Mouse (Mus musculus): ENCODE data around the gene U2surp. TPM values are rescaled to one million over a fixed set of nuclear protein-coding genes. Genes with fewer than 3 reads are reported as not detected.
"Not testable (repeated sequence)": the region's sequence is repeated elsewhere in the genome, so short reads cannot be mapped to it uniquely, and the experiment has no call there.

U2surp gene
- total RNA-seq, 4 experiments from 2014 or later, result 28.9 to 36.9 (median 35.8) TPM

DNA sequence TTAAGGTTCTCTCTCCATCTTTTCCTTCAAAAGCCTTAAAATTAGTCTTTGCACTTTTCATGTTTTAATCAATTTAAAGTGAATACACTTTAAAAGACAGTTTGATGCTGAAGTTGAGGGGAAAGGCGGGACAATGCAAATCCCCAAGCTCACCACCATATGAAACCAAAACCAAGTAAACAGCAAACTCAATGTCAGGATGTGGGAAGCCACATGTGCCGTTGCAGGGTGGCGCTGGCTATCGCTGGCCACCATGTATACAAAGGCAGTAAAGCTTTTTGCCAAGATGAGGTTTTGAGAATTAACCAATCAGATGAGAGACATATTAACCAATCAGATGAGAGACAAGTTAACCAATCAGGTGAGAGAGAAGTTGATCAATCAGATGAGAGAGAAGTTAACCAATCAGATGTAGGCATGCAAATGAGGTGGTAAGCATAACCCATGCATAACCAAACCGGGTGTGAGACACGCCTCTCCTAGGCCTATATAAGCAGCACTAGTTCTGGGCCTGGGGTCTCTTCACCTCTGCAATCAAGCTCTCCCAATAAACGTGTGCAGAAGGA, 42.7 kb downstream of the U2surp start:
- DNase-seq (ENCODE audit: low spot score), result not testable (repeated sequence)

DNA sequence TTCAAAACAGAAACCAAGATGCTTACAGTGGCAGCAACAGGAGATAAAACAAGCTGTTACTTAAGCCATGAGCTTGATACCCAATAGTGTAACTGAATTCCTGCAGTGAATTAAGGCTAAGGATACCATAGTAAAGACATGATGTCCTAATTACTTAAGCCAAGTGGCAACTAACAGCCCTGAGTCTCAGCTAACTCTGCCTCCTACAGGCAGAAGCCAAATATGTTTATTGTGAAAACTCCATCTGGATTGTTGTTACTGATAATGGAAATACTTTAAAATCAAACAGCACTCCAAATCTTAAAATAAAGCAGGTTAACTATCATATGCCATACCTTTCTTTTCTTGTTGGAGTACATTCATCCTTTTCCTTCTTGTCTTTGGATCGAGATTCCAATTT, 47.8 kb downstream of the U2surp start:
- DNase-seq (ENCODE audit: low spot score), result no peak

DNA sequence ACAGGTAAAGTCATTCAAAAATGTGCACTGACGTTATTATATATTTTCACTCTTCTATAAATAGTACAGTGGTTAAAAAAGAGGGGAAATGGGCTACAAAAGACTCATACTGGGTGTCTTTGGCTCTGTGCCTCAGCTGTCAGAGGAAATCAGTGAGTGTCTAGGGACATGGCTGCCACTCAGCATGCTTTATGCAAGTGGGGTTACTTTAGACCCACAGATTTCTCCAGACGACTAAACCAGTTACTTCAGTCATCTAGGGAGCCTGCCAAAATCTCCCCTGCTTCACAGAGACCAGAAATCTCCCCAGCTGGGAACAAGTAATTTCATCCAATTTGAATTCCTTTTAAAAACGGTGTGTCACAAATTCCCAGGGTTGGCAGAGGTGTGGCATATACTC, 59.9 kb downstream of the U2surp start:
- no peak for DNase-seq (ENCODE audit: low spot score)

DNA sequence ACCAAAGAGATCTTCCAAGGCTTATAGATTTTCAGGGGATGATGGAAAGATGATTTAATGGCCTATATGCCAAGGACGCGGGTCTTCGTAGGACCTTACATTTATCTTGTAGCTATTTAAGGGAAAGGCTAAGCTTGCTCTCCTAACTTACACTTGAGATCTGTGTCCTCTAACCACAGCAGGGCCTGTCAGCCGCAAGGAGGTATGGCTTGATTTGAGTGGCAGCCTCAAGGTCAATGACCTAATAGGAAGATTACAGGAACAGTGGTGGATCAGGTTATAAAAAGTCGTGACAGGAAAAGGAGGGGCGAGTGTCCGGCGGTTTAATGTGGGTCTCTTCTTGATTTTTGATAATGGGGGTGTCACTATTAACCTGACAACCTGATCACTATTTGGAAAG, 61.2 kb downstream of the U2surp start:
- peak; percentile 11 for DNase-seq (ENCODE audit: low spot score)

DNA sequence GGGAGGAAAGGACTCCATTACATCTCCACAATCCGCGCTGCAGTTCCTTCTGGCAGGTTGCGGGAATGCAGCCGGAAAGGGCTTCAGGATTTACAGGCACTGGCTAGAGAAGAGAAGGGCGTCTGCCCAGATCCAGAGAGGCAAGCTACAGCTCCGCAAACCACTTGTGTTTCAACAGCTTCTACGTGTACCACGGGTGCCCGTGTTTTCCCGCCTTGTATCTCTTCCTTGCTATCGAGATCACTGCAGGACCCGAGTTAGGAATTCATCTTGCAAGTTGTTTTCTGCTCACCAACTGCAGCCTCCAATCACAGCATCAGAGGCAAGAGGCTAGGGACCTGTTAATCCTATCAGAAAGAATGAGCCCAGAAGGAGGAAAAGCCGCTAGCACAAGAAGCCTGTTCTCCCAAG, 69.5 kb downstream of the U2surp start:
- DNase-seq (ENCODE audit: low spot score), result no peak

DNA sequence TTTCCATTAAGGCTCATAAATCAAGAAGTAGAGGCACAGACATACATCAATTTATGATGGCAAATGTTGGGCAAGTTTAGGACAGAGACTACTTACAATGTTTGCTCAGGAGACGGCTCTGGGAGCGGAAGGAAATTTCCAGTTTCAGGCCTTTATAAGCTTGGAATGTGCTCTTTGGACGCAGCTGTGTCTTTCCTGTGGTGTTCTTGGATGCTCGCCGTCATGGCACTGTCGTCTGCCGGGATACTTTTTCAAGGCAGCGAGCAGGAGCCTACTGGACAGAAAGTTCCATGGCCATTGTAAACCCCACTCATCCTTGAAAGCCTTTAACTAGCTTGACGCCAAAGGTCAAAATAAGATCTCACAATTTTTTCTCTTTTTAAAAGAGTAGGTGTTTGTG, 73.9 kb downstream of the U2surp start:
- DNase-seq (ENCODE audit: low spot score), result no peak

DNA sequence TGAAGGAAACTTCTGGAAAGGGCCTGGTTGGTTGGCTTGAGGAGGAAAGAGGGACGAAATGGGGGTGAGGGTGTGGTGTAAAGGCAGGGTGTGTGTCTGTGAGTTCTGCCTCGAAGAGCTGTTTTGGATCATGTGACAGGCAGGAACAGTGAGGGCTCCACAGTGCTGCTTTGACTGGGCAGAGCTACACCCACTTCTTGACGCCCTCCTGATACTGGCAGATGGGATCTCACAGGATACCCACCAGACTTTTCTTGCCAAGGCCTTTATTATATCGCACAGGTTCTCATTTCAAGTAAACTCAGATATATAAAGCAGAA, 75.5 kb downstream of the U2surp start:
- DNase-seq (ENCODE audit: low spot score), result no peak

DNA sequence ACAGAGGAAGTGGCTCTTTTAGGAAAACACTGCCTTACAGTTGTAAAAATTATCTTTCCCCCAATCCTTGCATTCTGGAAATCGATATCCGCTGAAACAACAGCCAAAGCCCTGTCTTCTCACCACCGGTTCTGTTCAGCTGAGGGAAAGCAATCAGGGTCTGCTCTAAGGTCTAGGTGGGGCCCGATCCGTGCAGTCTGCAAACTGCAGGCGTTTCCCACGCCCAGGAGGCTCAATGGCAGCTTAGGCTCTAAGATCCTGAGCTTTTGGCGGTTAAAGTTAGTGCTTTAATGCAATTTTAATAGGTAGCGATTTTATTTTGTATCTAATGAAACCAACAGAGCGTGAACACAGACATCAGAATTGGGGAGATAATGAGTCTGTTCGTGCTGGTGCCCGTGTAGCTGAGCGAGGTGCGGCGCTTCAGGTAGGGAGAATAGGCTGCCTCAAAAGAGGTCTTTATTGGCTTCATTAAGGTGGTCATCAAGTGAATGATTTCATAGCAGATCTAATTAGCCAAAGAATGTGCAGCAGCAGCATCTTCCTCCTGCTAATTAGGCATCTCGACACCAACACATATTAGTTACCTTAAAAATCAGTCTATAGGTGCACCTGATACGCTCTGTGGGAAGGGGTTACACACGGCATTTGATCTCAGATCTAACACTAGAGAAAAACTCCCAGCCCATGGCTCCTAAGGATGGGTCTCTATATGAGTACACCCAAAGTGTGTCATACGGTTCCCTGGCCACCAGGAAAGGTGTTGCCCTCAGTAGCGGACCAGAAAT, 76.1 kb downstream of the U2surp start:
- no peak for DNase-seq (ENCODE audit: low spot score)

DNA sequence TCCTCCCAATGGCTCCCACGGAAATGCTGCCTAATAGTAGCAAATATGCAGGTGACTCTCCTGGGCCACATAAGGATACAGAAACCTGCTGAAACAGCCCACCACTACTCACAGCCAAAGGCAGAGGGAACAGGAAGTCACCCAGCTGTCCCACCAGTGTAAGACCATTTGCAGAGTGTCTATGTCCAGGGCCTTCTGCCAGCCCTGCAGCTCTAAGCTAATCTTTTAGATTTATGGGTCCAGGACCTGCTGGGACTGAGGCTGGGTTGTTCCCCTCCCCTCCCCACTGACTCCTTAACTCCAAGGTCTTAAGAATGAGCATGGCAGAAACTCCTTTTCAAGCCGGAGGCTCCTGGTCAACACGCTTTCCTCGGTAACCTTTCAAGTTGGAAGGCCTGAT, 83.5 kb downstream of the U2surp start:
- DNase-seq (ENCODE audit: low spot score), result no peak

DNA sequence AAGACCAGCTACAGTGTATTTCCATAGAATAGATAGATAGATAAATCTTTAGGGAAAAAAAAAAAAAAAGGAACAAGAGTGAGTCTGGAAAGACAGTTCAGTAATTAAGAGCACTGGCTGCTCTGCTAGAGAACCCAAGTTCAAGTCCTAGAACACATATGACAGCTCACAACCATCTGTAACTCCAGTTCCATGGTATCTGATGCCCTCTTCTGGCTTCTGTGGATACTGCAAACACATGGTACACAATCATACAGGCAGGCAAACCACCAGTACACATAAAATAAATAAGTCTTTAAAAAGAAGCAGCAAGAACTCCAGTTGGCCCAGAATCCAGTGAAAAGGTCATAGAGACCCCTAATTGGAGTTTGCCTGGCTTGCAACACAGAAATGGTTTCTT, 97.9 kb downstream of the U2surp start:
- DNase-seq (ENCODE audit: low spot score), result no peak

DNA sequence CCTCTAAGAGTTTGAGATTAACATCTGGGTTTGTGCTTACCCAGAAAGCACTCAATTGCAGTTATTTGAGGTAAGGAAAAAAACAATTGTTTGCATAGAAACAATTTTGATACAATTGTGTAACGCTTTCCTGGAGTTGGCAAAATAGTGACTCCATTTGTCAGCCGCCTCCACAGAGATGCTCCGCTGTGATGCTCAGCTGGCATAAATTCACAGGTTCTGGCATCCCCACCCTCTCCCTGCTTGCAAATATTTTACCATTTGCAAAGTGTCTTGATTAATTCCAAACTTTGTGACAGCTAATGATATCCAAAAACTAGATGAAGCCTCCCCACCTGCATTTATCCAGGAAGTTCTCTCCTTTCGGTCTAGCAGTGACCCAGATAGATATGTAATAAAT, 99.7 kb downstream of the U2surp start:
- DNase-seq (ENCODE audit: low spot score), result no peak

DNA sequence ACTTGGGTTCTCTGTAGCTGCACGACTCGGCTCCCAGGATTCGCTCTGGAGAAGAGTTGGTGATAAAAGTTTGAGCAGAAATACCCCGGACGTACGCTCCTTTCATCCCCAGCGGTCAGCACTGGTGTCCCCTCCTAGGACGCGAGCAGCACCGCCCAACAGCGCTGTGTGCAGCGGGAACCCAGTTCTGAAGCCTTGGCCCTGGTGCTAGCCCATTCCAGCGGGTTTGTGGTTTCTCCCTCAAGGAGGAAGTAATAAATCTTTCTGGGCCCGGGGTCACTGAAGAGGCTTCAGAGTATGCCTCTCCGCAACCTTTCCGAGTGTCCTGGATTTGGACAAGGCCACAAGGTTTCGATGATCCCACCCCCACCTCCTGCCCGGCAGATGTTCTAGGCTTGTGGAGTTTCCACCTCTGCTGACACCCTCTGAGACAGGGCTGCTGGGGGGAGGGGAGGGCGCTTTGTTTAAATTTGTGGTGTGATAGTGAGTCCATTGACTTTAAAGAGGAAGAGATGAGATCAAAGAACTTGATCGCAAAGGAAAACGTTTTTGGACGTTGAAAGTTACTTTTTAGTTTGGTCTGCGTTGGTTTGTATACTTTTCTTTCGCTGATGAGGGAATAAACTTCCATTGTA, 104.1 kb downstream of the U2surp start:
- peak; percentile 10 for DNase-seq (ENCODE audit: low spot score)

Other genes starting within 250 kb of the U2surp start
- gene Chst2, start 105.3 kb downstream of the U2surp start, total RNA-seq (2022), result 1 to 10 TPM in 3 of 4 experiments, under 1 TPM in 1; 0.95 to 1.2 (median 1.0) TPM
- gene Paqr9, start 47.7 kb upstream of the U2surp start, total RNA-seq (2022), result 10 to 100 TPM; 37.0 to 50.2 (median 46.8) TPM
- gene Pcolce2, start 125.6 kb upstream of the U2surp start, total RNA-seq (2022), result 10 to 100 TPM; 22.1 to 29.5 (median 26.8) TPM
- gene Trpc1, start 238.4 kb upstream of the U2surp start, total RNA-seq (2022), result 1 to 10 TPM; 5.6 to 8.0 (median 7.4) TPM